Mouse (Mus musculus) left cerebral cortex, postnatal 25 days (tissue): ENCODE data around the gene A830031A19Rik. TPM values are rescaled to one million over a fixed set of nuclear protein-coding genes. Genes with fewer than 3 reads are reported as not detected.

Experiments used
- DNase-seq, 2 experiments: peaks; one replicate each; pipeline ENCODE4 v3.0.0; 2022; ENCODE audit warnings: low spot score in 2 of 2, mixed read lengths in 1 of 2
- intact Hi-C: fragments of 180-260 bp; cut with DNase I; formaldehyde crosslinking; loops from one replicate; pipeline ENCODE4 v1.15.1; 2025
- total RNA-seq, 2 experiments: library from RNA; stranded (reverse); gene quantifications; 2 replicates each; pipeline ENCODE4 v1.2.3; 2021

The A830031A19Rik gene
- 1 to 10 TPM; 1.0 to 1.4 TPM for total RNA-seq

GRCm38 (mm10) chr11:24074634-24075104, at the start of gene A830031A19Rik:
Gene A830031A19Rik, minus strand, starts transcription at chr11:24075054.
- intact Hi-C loops: loop anchor here (10.0 kb wide), 1 partner anchor 2000 kb away; no protein-coding TSS in a partner anchor
- peak; percentile 24 to 58 for DNase-seq

- no peak for DNase-seq
- intact Hi-C loops: no loop called here
These were observed 49.1 kb upstream of the A830031A19Rik start for GRCm38 (mm10) chr11:24123991-24124390.

DNA sequence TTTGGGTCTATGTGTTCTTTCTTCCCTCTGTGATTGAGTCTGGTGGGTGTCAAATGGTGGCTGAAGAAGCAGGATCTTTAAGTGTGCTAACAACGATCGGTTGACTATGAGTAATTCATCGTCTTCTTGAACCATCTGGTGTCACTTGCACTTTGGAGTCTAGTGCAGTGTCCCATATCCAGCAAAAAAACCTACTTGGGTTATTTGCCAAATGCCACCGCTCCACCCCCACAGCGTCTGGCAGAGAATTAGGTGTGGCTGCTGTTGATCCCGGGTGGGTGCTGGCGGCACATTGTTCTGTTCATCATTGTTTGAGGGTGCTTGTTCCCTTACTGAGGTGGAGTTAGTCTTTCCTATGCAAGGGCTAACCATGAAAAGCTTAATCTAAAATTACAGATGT, 48.0 kb upstream of the A830031A19Rik start:
- DNase-seq: no peak
- intact Hi-C loops: no loop called here

DNA sequence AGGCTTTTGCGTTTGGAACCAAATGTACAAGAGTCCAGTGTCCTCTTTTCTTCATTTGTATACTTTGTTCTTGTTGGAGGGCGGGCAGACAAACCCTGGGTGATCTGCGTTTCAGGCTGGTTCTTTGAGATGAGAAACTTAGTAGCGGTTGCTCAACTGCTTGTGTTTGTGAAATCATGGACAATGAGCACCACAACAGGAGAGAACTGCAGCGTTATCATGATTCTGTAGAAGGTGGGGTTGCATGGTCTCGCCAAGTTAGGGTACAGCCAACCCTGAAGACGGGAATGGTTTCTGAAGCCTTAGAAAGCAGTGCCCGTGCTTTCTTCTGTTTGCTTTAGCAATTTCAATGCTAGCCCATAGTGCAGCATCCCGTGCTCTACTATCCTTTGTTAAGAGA, 46.3 kb upstream of the A830031A19Rik start:
- no peak for DNase-seq
- intact Hi-C loops: no loop called here

GRCm38 (mm10) chr11:24116582-24117318, 41.9 kb upstream of the A830031A19Rik start:
- intact Hi-C loops: no loop called here
- DNase-seq: no peak

DNA sequence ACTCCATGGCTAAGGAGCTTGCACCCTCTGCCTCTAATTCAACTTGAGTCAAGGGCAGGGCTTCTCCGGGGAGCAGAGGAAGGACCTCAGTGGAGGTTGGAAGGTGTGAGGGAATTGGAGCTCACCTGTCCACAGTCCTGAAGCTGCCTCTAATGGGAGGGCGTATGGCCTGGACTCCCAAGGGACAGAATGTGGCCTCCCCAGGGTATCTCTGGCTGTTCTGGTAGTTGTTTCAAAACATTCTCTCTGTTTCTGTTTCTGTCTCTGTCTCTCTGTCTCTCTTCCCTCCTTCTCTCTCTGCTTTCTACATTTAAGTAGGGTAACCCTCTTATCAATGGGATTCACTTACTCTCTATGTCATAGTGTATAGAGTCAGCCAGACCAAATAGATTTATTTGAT, 41.2 kb upstream of the A830031A19Rik start:
- no peak for DNase-seq
- intact Hi-C loops: no loop called here

DNA sequence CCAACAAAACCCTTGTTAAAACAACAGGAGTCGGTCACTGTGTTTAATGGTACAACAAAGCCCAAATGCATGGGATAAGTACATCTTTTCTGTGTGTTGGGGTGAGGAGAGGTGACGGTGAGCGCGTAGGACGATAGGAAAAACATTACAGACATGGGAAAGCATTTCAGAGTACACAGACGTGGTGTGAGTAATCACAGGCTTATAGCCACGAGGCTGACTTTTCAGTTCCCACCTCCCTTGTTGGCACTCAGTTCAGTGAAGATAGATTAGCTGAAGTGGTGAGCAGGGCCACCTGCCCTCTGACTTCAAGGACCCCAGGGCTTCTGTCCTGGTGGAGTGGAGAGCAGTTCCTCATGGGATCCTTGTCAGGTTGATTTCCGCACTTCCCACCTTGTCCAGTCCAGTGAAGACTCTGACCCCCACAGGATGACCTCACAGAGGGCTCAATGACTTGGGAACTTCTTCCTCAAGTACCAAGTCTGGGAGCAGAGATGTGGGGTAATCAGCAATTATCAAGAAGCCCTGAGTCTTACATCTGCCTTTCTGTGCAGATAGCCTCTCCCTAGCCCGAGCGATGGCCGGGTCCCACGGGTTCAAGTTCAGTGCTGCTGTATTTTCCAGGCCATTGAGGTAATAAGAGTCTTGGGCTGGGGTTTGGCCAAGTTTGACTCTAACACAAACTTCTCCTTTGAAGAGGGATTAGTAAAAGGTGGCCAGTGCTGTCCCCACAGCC, 40.3 kb upstream of the A830031A19Rik start:
- no peak for DNase-seq
- intact Hi-C loops: no loop called here

DNA sequence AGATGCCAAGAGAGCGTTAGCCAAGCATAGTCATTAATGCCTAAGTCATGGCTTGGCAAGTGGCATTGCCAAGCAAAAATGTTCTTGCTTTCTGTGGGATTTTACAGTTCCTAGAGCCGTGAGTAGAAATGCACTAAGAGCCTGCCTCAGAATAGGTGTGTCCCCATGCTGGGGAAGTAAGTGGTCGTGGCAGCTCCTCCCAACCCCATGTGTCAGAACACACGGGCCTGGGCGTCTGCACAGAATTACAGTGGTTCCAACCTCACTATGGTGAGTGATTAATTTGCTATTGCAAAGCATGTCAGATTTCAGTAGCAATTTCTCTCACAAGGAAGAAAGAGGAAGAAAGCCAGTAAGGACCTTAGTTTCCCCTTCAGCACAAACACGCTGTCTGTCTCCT, 36.9 kb upstream of the A830031A19Rik start:
- intact Hi-C loops: no loop called here
- DNase-seq: no peak

- intact Hi-C loops: no loop called here
These were observed 35.3 kb upstream of the A830031A19Rik start for GRCm38 (mm10) chr11:24110113-24110512.

GRCm38 (mm10) chr11:24109388-24109787, 34.5 kb upstream of the A830031A19Rik start:
- DNase-seq: no peak
- intact Hi-C loops: loop anchor here (5.0 kb wide), 1 partner anchor 33 kb away; no protein-coding TSS in a partner anchor

More at GRCm38 (mm10) chr11:24110113-24110512, 35.3 kb upstream of the A830031A19Rik start:
- no peak for DNase-seq

GRCm38 (mm10) chr11:24108974-24109373, 34.1 kb upstream of the A830031A19Rik start:
- intact Hi-C loops: loop anchor here (5.0 kb wide), 1 partner anchor 33 kb away; no protein-coding TSS in a partner anchor

DNA sequence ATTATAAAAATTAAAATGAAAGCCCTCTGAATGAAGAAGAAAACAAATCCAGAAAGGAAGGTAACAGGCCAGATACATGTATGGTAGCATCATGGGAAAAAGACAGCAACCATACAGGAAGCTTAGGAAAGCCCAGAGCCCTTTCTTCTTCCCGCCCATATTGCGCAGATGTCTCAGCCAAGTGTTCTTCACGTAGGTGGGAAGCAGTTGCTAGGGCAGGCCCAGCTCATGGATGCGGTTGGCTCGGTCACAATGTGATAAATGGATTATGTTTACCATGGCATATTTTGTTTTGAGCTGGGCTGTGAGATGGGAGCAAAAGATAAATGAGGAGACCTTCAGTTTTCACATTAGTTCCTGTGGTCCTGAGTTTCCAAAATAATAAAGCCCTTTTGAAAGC, 32.6 kb upstream of the A830031A19Rik start:
- intact Hi-C loops: loop anchor here (5.0 kb wide), 1 partner anchor 35 kb away; no protein-coding TSS in a partner anchor
- peak in 1 of 2 experiments; percentile 59 for DNase-seq

More at GRCm38 (mm10) chr11:24108974-24109373, 34.1 kb upstream of the A830031A19Rik start:
- no peak for DNase-seq

DNA sequence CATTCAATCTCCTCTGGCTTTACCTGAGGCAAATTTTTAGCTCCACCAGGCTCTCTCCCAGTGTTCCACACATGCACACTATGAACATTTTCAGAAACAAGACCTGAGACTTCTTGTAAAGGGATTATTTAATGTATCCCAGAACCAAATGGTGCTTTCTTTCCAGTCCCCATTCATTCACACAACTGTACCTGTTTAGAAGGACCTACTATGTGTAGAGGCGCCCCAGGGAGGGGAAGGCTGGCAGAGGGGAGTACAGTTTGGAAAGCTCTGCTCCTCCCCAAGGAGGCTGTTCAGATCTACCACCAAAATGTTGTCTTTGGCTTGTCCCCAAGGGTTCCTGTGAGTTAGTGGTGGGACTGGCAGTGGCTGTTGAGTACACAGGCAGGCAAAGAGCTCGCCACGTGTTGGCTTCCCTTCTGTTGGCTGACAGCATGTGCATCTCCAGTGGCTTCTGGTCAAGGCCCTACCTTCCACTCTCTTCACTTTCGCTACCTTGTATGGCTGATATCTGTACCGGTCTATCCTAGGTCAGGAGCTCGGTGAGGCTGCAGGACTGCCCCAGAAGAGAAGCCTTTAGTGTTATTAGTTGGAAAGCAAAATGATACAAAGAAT, 28.4 kb upstream of the A830031A19Rik start:
- intact Hi-C loops: no loop called here

GRCm38 (mm10) chr11:24102372-24102771, 27.5 kb upstream of the A830031A19Rik start:
- intact Hi-C loops: no loop called here
- DNase-seq: no peak

More for the DNA sequence above, 28.4 kb upstream of the A830031A19Rik start:
- no peak for DNase-seq

DNA sequence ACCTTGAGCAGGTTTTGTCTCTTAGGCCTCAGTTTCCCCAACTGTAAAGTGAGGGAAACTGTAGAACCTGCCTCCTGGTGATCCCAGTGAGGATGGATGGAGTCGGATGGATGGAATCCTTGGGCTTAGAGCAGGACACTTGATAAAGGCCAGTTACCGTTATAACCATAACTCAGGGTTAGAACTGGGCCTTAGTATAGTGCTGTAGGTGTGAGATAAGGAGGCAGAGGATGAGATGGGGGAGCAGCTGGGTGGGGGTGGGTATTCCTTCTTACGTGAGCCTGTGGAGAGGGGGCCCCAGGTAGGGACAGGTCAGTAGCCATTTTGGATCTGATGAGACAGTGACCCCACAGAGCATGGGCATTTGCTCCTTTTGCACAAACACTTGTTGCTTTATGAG, 26.8 kb upstream of the A830031A19Rik start:
- no peak for DNase-seq
- intact Hi-C loops: no loop called here

- intact Hi-C loops: no loop called here
- no peak for DNase-seq
These were observed 25.7 kb upstream of the A830031A19Rik start for GRCm38 (mm10) chr11:24100449-24101070.

GRCm38 (mm10) chr11:24099886-24100293, 25.0 kb upstream of the A830031A19Rik start:
- no peak for DNase-seq
- intact Hi-C loops: no loop called here

DNA sequence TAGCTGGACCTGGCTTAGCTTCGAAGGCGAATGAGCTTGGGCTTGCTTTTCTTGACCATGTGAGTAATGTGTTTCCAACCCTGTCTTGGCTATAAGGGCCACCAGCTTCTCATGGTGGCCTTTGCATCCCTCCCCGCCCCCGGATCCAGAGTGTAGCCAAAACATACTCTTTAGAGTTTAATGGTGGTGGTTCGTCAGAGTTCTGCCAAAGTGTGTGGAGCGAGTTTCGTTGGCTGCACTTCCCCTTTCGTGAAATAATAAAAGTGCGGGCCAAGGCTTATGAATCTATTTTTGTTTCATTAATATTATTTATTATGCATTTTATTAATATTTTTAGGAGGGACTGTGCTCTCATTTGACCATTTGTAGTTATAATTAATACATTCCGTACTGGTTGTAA, 24.4 kb upstream of the A830031A19Rik start:
- no peak for DNase-seq
- intact Hi-C loops: no loop called here

GRCm38 (mm10) chr11:24098662-24099061, 23.8 kb upstream of the A830031A19Rik start:
- intact Hi-C loops: no loop called here
- no peak for DNase-seq

DNA sequence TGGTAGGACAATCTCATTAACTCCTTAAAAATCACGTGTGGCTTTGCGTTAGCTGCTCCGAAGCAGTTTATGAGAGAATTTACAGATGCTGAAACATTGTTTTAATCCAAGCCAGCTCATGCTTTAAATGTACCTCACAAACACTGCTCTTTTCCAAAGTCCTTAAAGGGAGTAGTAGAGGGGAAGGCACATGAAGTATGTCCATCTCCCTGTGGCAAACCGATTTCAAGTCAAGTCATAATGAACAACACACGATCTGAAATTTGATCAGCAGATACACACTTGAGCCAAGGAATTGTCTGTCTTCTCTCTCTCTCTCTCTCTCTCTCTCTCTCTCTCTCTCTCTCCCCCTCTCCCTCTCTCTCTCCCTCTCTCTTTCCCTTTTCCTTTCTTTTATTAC, 23.2 kb upstream of the A830031A19Rik start:
- intact Hi-C loops: no loop called here

More for the DNA sequence above, 23.2 kb upstream of the A830031A19Rik start:
- DNase-seq: no peak
